Mouse (Mus musculus) hindbrain, postnatal 0 days (tissue): Measurements from ENCODE around the gene Ephb1. TPM values are rescaled to one million over a fixed set of nuclear protein-coding genes. Genes with fewer than 3 reads are reported as not detected.

Experiments
- ATAC-seq: fragments of 200-750 bp; cut with Nextera tagmentation; 2 replicates; pipeline ENCODE4 v1.8.0; 2017; ENCODE audit warnings: mild to moderate bottlenecking, moderate TSS enrichment, moderate library complexity
- DNase-seq: peaks from one replicate; pipeline ENCODE4 v3.0.0-alpha.2; 2015; ENCODE audit warnings: low spot score
- H3K27ac ChIP-seq: fragments of 300-500 bp; sonication (generic); 2 replicates; pipeline ENCODE4 v1.5.1; 2014; ENCODE audit warnings: mild to moderate bottlenecking
- H3K27me3 ChIP-seq: fragments of 300-500 bp; sonication (generic); 2 replicates; pipeline ENCODE4 v1.6.1; 2014; ENCODE audit warnings: low read length, mixed read lengths; ENCODE audit not compliant: insufficient read depth
- H3K36me3 ChIP-seq: fragments of 300-500 bp; sonication (generic); 2 replicates; pipeline ENCODE4 v1.6.1; 2014; ENCODE audit warnings: low read length, mixed read lengths; ENCODE audit not compliant: insufficient read depth
- H3K4me1 ChIP-seq: fragments of 300-500 bp; sonication (generic); 2 replicates; pipeline ENCODE4 v1.6.1; 2014; ENCODE audit warnings: antibody characterized with exemption, low read length, mixed read lengths; ENCODE audit not compliant: insufficient read depth
- H3K4me2 ChIP-seq: fragments of 300-500 bp; sonication (generic); 2 replicates; pipeline ENCODE4 v1.6.1; 2014; ENCODE audit warnings: low read depth, mild to moderate bottlenecking, low read length, moderate library complexity, mixed read lengths
- H3K4me3 ChIP-seq: fragments of 300-500 bp; sonication (generic); 2 replicates; pipeline ENCODE4 v1.5.1; 2014; ENCODE audit warnings: low read length
- H3K9ac ChIP-seq: fragments of 300-500 bp; sonication (generic); replicated peaks from 2 replicates; pipeline ENCODE4 v1.6.1; 2014; ENCODE audit warnings: mild to moderate bottlenecking, low read length, moderate library complexity, mixed read lengths
- H3K9me3 ChIP-seq: fragments of 300-500 bp; sonication (generic); 2 replicates; pipeline ENCODE4 v1.6.1; 2016; ENCODE audit warnings: low read length, mixed read lengths
- CTCF ChIP-seq: IDR thresholded peaks from 2 replicates; pipeline ENCODE4 v1.5.1; 2016; ENCODE audit warnings: antibody characterized with exemption, control low read depth, low read depth
- WGBS: fragments of 180-500 bp; shearing (Covaris S2); extraction: QIAGEN DNeasy Blood & Tissue Kit; methylation state at CpG from one replicate; pipeline ENCODE4 v1.1.7; 2014; 5-methylcytosine and 5-hydroxymethylcytosine counted together
- polyA plus RNA-seq: library from polyadenylated mRNA; unstranded; fragments of >200 nt; fragmentation: Nextera tagmentation; extraction: Ambion mirVana; gene quantifications from 2 replicates; pipeline ENCODE4 v1.2.1, GENCODE M21; 2015
- total RNA-seq: library from RNA; depleted of rRNA; stranded (reverse); fragments of >200 nt; gene quantifications from 2 replicates; pipeline ENCODE4 v1.2.3, GENCODE M21; 2014

The Ephb1 gene
- total and polyA plus RNA-seq, 2 experiments from 2014 or later = 39.6 to 50.3 TPM

DNA sequence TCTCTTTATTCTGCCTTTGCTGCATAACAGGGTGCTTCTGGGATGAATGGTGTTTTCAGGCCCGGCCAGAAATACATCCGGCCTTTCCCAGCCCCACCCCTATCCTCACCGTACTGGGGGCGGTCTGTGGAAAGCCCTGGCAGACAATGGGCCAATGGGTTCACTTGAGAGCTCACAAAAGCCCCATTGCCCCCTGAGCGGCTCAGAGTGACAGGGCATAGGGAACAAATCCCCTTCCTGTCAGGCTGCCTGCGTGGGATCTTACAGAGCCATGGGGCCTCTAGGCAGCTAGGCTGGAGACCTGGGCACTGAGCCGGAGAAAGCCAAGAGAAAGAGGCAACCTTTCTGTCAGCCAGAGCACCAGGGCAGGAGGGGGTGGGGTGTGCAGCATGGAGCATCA lies 111.2 kb downstream of the Ephb1 start:
- Histone ChIP-seq H3K27ac (no peak overlapping the region), H3K9ac (no peak overlapping the region), H3K36me3 (no peaks in the 10 kb centered on the region), H3K4me2 (no peak overlapping the region), H3K4me1 (peaks cover 10% of the 10 kb centered on the region), H3K4me3 (no peak overlapping the region), H3K27me3 (no peaks in the 10 kb centered on the region), H3K9me3 (no peaks in the 10 kb centered on the region)
- ATAC-seq (peak; percentile 84), DNase-seq (peak; percentile 64)
- no peak for TF ChIP-seq CTCF
- WGBS = 12% methylated on average over 7 of the region's 7 CpGs

- Histone ChIP-seq H3K27ac (no peak overlapping the region), H3K36me3 (no peaks in the 10 kb centered on the region), H3K4me1 (peaks cover 6% of the 10 kb centered on the region), H3K9me3 (no peaks in the 10 kb centered on the region), H3K27me3 (no peaks in the 10 kb centered on the region), H3K4me2 (no peak overlapping the region), H3K9ac (no peak overlapping the region), H3K4me3 (no peak overlapping the region)
- no peak for TF ChIP-seq CTCF
- DNase-seq = no peak
- 73% methylated on average over 2 of the region's 2 CpGs for WGBS
- no peak for ATAC-seq
Measured at GRCm38 (mm10) chr9:102241546-102241945, 112.9 kb downstream of the Ephb1 start.

DNA sequence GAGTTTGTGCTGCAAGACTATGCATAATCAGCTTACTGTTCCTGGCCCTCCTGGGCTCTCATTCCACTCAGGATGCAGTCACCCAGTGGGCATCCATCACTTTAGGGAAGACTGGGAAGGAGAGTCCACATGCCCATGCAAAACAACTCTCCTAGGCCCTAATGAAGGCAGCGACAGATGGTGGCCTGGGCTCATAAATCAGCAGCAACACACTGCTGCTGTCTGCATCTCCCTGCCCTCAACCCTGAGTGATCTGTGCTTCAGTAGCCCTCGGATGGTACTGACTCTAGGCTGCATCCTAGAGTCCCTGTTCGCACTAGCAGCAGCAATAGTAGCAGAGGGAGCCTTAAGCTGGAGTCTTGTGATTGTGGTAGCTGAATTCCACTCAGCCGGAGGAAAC lies 114.3 kb downstream of the Ephb1 start:
- 67% methylated on average over 4 of the region's 4 CpGs for WGBS
- ATAC-seq (no peak), DNase-seq (no peak)
- Histone ChIP-seq H3K36me3 (no peaks in the 10 kb centered on the region), H3K27me3 (no peaks in the 10 kb centered on the region), H3K9ac (no peak overlapping the region), H3K4me1 (peaks cover 9% of the 10 kb centered on the region), H3K4me3 (no peak overlapping the region), H3K9me3 (no peaks in the 10 kb centered on the region), H3K4me2 (no peak overlapping the region), H3K27ac (no peak overlapping the region)
- TF ChIP-seq CTCF = no peak

GRCm38 (mm10) chr9:102235444-102235951 lies 119.0 kb downstream of the Ephb1 start:
- Histone ChIP-seq H3K9ac (no peak overlapping the region), H3K4me3 (no peak overlapping the region), H3K36me3 (no peaks in the 10 kb centered on the region), H3K4me2 (no peak overlapping the region), H3K27ac (no peak overlapping the region), H3K9me3 (no peaks in the 10 kb centered on the region), H3K27me3 (no peaks in the 10 kb centered on the region), H3K4me1 (peaks cover 15% of the 10 kb centered on the region)
- WGBS = 28% methylated on average over 4 of the region's 4 CpGs
- no peak for TF ChIP-seq CTCF
- ATAC-seq = peak; percentile 52
- peak; percentile 25 for DNase-seq

DNA sequence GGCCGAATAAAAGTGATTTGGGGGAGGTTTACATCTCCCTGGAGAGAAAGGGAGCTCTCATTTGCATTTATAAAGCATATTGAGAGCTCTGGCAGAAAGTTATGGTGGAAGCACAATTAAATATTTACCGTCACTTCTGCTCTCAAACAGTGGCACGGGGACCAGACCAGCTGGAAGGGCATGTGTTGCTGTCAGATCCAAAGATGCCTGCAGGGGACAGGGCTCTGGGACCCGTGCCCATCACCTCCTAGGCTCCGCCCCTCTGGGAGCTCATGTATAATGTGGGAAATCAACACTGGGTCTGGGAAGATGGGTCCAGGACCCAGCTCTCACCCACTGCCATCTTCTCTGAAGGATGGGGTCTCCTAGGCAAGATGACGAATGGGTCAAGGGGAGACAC lies 123.2 kb downstream of the Ephb1 start:
- Histone ChIP-seq H3K4me2 (no peak overlapping the region), H3K27me3 (no peaks in the 10 kb centered on the region), H3K4me1 (peaks cover 15% of the 10 kb centered on the region), H3K4me3 (no peak overlapping the region), H3K9me3 (no peaks in the 10 kb centered on the region), H3K36me3 (no peaks in the 10 kb centered on the region), H3K9ac (no peak overlapping the region), H3K27ac (no peak overlapping the region)
- WGBS = 35% methylated on average over 6 of the region's 6 CpGs
- no peak for TF ChIP-seq CTCF
- ATAC-seq (0 out of 2 replicates have a peak, but pooled peaks have one; percentile 49), DNase-seq (peak; percentile 60)

DNA sequence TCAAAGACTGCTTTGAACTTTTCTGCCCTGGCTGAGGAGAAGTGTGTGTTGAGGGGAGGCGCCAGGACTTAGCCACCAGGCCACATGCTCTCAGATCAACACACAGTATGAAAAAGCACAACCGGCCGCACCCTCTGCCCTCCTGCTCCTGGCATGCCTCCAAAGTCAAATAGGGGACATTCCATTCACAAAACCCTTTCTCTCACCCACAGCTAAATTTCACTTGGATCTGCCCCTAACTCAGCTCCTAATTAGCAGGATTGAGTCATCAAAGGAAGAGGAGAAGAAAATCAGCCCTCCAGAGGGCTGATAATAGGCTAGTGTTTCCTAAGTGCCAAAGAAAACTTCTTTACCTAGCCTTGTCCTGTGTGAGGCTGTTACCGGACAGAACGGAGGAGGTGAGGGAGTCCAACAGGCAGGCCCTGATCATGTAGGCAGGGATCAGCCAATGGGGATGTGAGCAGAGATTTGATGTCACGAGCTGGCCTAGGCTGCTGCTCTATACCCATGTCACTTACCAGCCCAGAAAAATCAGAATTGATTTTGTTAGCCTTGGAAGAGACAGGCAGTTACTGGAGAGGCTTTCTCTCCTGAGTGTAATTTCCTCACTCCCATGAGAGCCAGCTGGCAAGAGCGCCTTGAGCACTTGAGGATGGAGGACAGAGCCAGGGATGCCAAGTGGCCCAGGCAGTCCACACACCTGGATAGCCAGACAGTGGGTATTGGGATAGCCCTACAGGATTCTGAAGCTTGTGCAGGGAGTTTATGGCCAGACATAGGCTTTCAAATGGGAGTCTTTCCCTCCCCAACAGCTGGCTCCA lies 137.5 kb downstream of the Ephb1 start:
- Histone ChIP-seq H3K4me2 (no peak overlapping the region), H3K9me3 (no peaks in the 10 kb centered on the region), H3K27ac (no peak overlapping the region), H3K9ac (no peak overlapping the region), H3K27me3 (no peaks in the 10 kb centered on the region), H3K4me1 (peaks cover 7% of the 10 kb centered on the region; the same call in 1 of the 2 replicates), H3K4me3 (no peak overlapping the region), H3K36me3 (no peaks in the 10 kb centered on the region; the same call in 1 of the 2 replicates)
- no peak for DNase-seq
- no peak for TF ChIP-seq CTCF
- 57% methylated on average over 7 of the region's 7 CpGs for WGBS
- ATAC-seq = no peak

DNA sequence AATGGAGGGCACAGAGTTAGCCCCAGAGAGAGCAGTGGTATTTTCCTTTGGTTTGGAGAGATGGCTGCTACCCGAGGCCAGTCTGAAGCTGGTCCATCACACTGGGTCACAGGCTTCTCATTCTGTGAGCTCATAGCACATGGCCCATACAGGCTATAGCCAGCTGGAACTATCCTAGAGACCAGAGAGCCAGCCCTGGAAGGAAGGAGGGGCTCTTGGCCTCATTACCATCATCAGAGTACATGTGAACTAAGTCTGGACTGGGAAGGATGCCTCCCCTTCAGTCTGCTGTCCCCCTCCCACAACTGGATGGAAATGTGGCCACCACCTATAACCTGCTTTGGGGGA lies 142.5 kb downstream of the Ephb1 start:
- ATAC-seq = peak; percentile 72
- no peak for DNase-seq

More for the DNA sequence above, 142.5 kb downstream of the Ephb1 start:
- peaks cover 14% of the 10 kb centered on the region; the same call in 1 of the 2 replicates for H3K4me1 ChIP-seq
- no peak overlapping the region for H3K4me3 ChIP-seq
- H3K27ac ChIP-seq = peak overlapping the region; percentile 36; the same call in 1 of the 2 replicates
- no peaks in the 10 kb centered on the region for H3K9me3 ChIP-seq
- H3K9ac ChIP-seq = no peak overlapping the region
- WGBS = 19% methylated on average over 1 of the region's 1 CpGs
- TF ChIP-seq CTCF = no peak
- H3K4me2 ChIP-seq = no peak overlapping the region
- 0 out of 2 replicates have a peak, but pooled peaks cover 6% of the 10 kb centered on the region for H3K36me3 ChIP-seq
- no peaks in the 10 kb centered on the region; the same call in 1 of the 2 replicates for H3K27me3 ChIP-seq
